ENCODE assay signal across 7 mouse cellular contexts in the genomic region with DNA sequence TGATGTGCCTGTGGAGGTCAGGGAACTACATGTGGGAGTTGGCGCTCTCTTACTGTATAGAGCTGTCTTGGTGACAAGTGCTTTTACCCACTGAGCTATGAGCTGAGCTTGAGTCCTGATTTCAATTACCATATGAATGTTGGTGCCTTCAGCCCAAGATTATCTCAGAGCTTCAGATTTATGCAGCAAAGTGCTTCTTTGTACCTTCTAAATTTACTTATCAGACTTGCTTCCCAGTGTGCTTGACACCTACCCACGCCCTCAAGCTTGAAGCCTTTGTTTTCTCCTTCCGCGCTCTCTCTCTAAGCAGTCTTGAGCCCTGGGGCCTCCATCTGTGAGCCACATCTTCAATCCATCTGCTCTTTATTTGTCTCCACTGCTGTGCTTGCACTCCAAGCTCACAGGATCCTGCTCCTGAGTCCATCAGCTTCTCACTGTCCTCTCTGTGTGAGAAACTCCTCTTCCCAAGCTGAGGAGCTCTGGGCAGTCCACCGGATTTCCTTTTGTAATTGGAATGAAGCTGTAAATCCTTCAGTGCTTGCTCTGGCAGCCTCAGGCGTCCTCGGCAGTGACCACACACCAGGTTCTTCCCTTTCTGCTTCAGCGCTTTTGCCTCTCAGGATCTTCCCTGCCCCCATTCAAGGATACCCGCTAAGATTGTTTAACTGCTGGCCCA. TPM values are rescaled to one million over a fixed set of nuclear protein-coding genes. Genes with fewer than 3 reads are reported as not detected.
DNase-seq lines count a peak whose midpoint lies in the region; ATAC-seq and TF ChIP-seq lines count a peak whose summit lies in the region.

No protein-coding gene starts in this region.

- peak overlapping the region; percentile 52; the same call in 1 of the 2 replicates for H3K9ac ChIP-seq in forebrain, embryonic 13.5 days
- H3K9ac ChIP-seq in intestine, embryonic 14.5 days (ENCODE audit: low read length): no peak overlapping the region
- no peak overlapping the region for H3K9ac ChIP-seq in limb, embryonic 12.5 days (replicated peaks)

- no peak for TF ChIP-seq POLR2A in olfactory bulb, adult 2 months (IDR thresholded peaks at IDR 0.05; ENCODE audit: insufficient read depth, low read depth, low read length)

- H3K9me3 ChIP-seq in forebrain, embryonic 13.5 days (replicated peaks): no peaks in the 10 kb centered on the region
- no peaks in the 10 kb centered on the region for H3K9me3 ChIP-seq in intestine, embryonic 14.5 days (ENCODE audit: control insufficient read depth, low read length)
- H3K9me3 ChIP-seq in limb, embryonic 12.5 days: no peaks in the 10 kb centered on the region

- peak; percentile 68 for ATAC-seq in forebrain, embryonic 13.5 days
- ATAC-seq in intestine, embryonic 14.5 days (replicated peaks; ENCODE audit: low FRiP score, low TSS enrichment, low read depth): no peak
- no peak for ATAC-seq in limb, embryonic 12.5 days (ENCODE audit: insufficient number of reproducible peaks, insufficient read depth, low FRiP score, low TSS enrichment, low read depth)

- no peak for TF ChIP-seq CTCF in olfactory bulb, adult 2 months (IDR thresholded peaks at IDR 0.05; ENCODE audit: insufficient read depth, low read depth, low read length)

- whole genome bisulfite sequencing in forebrain, embryonic 13.5 days: 7% methylated on average over 9 of the region's 9 CpGs
- 31% methylated on average over 9 of the region's 9 CpGs for WGBS in intestine, embryonic 14.5 days
- WGBS in limb, embryonic 12.5 days: 14% methylated on average over 9 of the region's 9 CpGs
- 14% methylated on average over 9 of the region's 9 CpGs for WGBS in olfactory bulb, adult 2 months

- no peaks in the 10 kb centered on the region for H3K36me3 ChIP-seq in forebrain, embryonic 13.5 days (ENCODE audit: poor library complexity, severe bottlenecking)
- H3K36me3 ChIP-seq in intestine, embryonic 14.5 days (ENCODE audit: control insufficient read depth, insufficient read depth, low read length): no peaks in the 10 kb centered on the region
- H3K36me3 ChIP-seq in limb, embryonic 12.5 days: peaks cover 7% of the 10 kb centered on the region; the same call in 1 of the 2 replicates

- H3K27me3 ChIP-seq in forebrain, embryonic 13.5 days: no peaks in the 10 kb centered on the region
- no peaks in the 10 kb centered on the region for H3K27me3 ChIP-seq in intestine, embryonic 14.5 days (replicated peaks; ENCODE audit: control insufficient read depth, insufficient read depth, low read length)
- H3K27me3 ChIP-seq in limb, embryonic 12.5 days: no peaks in the 10 kb centered on the region

- H3K27ac ChIP-seq in brown adipose tissue, adult 24 weeks (replicated peaks; ENCODE audit: low read depth, low read length): peak overlapping the region; percentile 47; the same call in 1 of the 2 replicates
- peak overlapping the region; percentile 88 for H3K27ac ChIP-seq in forebrain, embryonic 13.5 days
- H3K27ac ChIP-seq in intestine, embryonic 14.5 days (ENCODE audit: low read depth): peak overlapping the region; percentile 3; the same call in 1 of the 2 replicates
- H3K27ac ChIP-seq in limb, embryonic 12.5 days: peak overlapping the region; percentile 76
- peak overlapping the region; percentile 99 for H3K27ac ChIP-seq in olfactory bulb, adult 2 months (ENCODE audit: insufficient read depth, low read depth, low read length)

- H3K4me2 ChIP-seq in forebrain, embryonic 13.5 days: peak overlapping the region; percentile 28
- no peak overlapping the region; the same call in 1 of the 2 replicates for H3K4me2 ChIP-seq in intestine, embryonic 14.5 days (ENCODE audit: low read length)
- no peak overlapping the region for H3K4me2 ChIP-seq in limb, embryonic 12.5 days

- H3K4me3 ChIP-seq in brown adipose tissue, adult 24 weeks (ENCODE audit: insufficient read depth, low read depth, low read length): no peak overlapping the region
- no peak overlapping the region for H3K4me3 ChIP-seq in forebrain, embryonic 13.5 days
- no peak overlapping the region for H3K4me3 ChIP-seq in intestine, embryonic 14.5 days (ENCODE audit: low read depth, low read length)
- H3K4me3 ChIP-seq in limb, embryonic 12.5 days (replicated peaks): no peak overlapping the region
- H3K4me3 ChIP-seq in olfactory bulb, adult 2 months (ENCODE audit: insufficient read depth, low read depth, low read length): peak overlapping the region; percentile 19

- peaks cover 20% of the 10 kb centered on the region for H3K4me1 ChIP-seq in brown adipose tissue, adult 24 weeks (ENCODE audit: control insufficient read depth, insufficient read depth, insufficient read length, low read length)
- H3K4me1 ChIP-seq in forebrain, embryonic 13.5 days: peaks cover 39% of the 10 kb centered on the region
- peaks cover 26% of the 10 kb centered on the region for H3K4me1 ChIP-seq in intestine, embryonic 14.5 days (replicated peaks; ENCODE audit: control insufficient read depth, insufficient read depth, low read length)
- H3K4me1 ChIP-seq in limb, embryonic 12.5 days (replicated peaks): peaks cover 30% of the 10 kb centered on the region
- H3K4me1 ChIP-seq in olfactory bulb, adult 2 months (ENCODE audit: control insufficient read depth, insufficient read depth, low read length): peaks cover 17% of the 10 kb centered on the region

- DNase-seq in MN1 (ENCODE audit: low spot score): peak; percentile 17
- DNase-seq in intestine, embryonic 14.5 days (ENCODE audit: low spot score): no peak
- DNase-seq in testis, postnatal 10 days (ENCODE audit: low spot score): no peak

RNA-seq across cellular contexts. Expression of gene Abl2, which starts 55.4 kb away (rescaled TPM):
- 4.5 and 7.3 TPM in 2 replicates for polyA plus RNA-seq in brown adipose tissue, adult 24 weeks (2012; ENCODE audit: insufficient read depth, insufficient read length, missing spikeins)
- 5.8 and 6.5 TPM in 2 replicates for polyA plus RNA-seq in forebrain, embryonic 13.5 days (2015; fragmentation: Nextera tagmentation; extraction: Ambion mirVana)
- 4.7 and 5.1 TPM in 2 replicates for polyA plus RNA-seq in intestine, embryonic 14.5 days (2014; fragmentation: Nextera tagmentation; extraction: Ambion mirVana)
- 6.0 and 6.1 TPM in 2 replicates for polyA plus RNA-seq in limb, embryonic 12.5 days (2016; fragmentation: Nextera tagmentation; extraction: Ambion mirVana)
- 116 TPM in 1 of 2 replicates, not detected in the other for polyA plus RNA-seq in olfactory bulb, adult 2 months (2012; ENCODE audit: insufficient read depth, insufficient read length, low replicate concordance, missing spikeins)

Comparison
In these comparisons a context has a peak if more than half of its experiments do, and no peak if none do; other contexts are left out.
1. H3K27ac ChIP-seq: peak in every context shown above with its lines; median percentile 99 in olfactory bulb, adult 2 months; 88 in forebrain, embryonic 13.5 days; 76 in limb, embryonic 12.5 days; 47 in brown adipose tissue, adult 24 weeks; 3 in intestine, embryonic 14.5 days.